Mouse (Mus musculus) right cerebral cortex, adult 18-20 months (tissue): ENCODE data around the gene Lama5.
A peak's percentile ranks its signal among the peaks of the same experiment; 100 is the strongest.

Experiments used
- DNase-seq: peaks from one replicate; pipeline ENCODE4 v3.0.0; 2022; ENCODE audit warnings: mixed read lengths

Lama5 gene

GRCm38 (mm10) chr2:180254436-180255209, 29.0 kb upstream of the Lama5 start:
- DNase-seq = no peak

GRCm38 (mm10) chr2:180251838-180252237, 26.2 kb upstream of the Lama5 start:
- no peak for DNase-seq

GRCm38 (mm10) chr2:180250930-180251611, 25.4 kb upstream of the Lama5 start:
- DNase-seq = peak; percentile 86

GRCm38 (mm10) chr2:180248947-180249660, 23.4 kb upstream of the Lama5 start:
- DNase-seq = no peak

GRCm38 (mm10) chr2:180247916-180248315, 22.3 kb upstream of the Lama5 start:
- DNase-seq = no peak

- no peak for DNase-seq
These were observed 17.4 kb upstream of the Lama5 start for GRCm38 (mm10) chr2:180243108-180243507.

GRCm38 (mm10) chr2:180238591-180238990, 12.9 kb upstream of the Lama5 start:
- DNase-seq = no peak

GRCm38 (mm10) chr2:180237601-180238345, 12.1 kb upstream of the Lama5 start:
- no peak for DNase-seq

GRCm38 (mm10) chr2:180236930-180237329, 11.3 kb upstream of the Lama5 start:
- no peak for DNase-seq

GRCm38 (mm10) chr2:180236500-180236899, 10.8 kb upstream of the Lama5 start:
- no peak for DNase-seq

GRCm38 (mm10) chr2:180235788-180236187, 10.1 kb upstream of the Lama5 start:
- DNase-seq = no peak

- DNase-seq = no peak
These were observed 9.3 kb upstream of the Lama5 start for GRCm38 (mm10) chr2:180234980-180235379.

GRCm38 (mm10) chr2:180234353-180234752, 8.7 kb upstream of the Lama5 start:
- no peak for DNase-seq

- no peak for DNase-seq
These were observed 7.6 kb upstream of the Lama5 start for GRCm38 (mm10) chr2:180233101-180233904.

- no peak for DNase-seq
These were observed 4.8 kb upstream of the Lama5 start for GRCm38 (mm10) chr2:180230482-180230881.

- no peak for DNase-seq
These were observed 3.5 kb upstream of the Lama5 start for GRCm38 (mm10) chr2:180229129-180229528.

- no peak for DNase-seq
These were observed 2.9 kb upstream of the Lama5 start for GRCm38 (mm10) chr2:180228592-180228991.

- no peak for DNase-seq
These were observed 2.4 kb upstream of the Lama5 start for GRCm38 (mm10) chr2:180228060-180228458.

GRCm38 (mm10) chr2:180227262-180228059, 1.8 kb upstream of the Lama5 start:
- DNase-seq = no peak

- no peak for DNase-seq
These were observed 456 bp downstream of the Lama5 start for GRCm38 (mm10) chr2:180225044-180225761.

- DNase-seq = no peak
These were observed 1.0 kb downstream of the Lama5 start for GRCm38 (mm10) chr2:180224647-180225043.
